Mouse (Mus musculus) testis, adult 2 months (tissue): ENCODE measurements around the gene Wdr60. TPM values are rescaled to one million over a fixed set of nuclear protein-coding genes. Genes with fewer than 3 reads are reported as not detected.

ENCODE experiments used
- H3K27ac ChIP-seq: fragments of 200-500 bp; 2 replicates; pipeline ENCODE4 v1.5.1; 2012; ENCODE audit warnings: low read depth, low read length; ENCODE audit not compliant: control insufficient read depth, insufficient read depth
- H3K27me3 ChIP-seq: fragments of 200-500 bp; 2 replicates; pipeline ENCODE4 v1.6.1; 2012; ENCODE audit warnings: mild to moderate bottlenecking, low read length, moderate library complexity; ENCODE audit not compliant: control insufficient read depth, insufficient read depth
- H3K36me3 ChIP-seq: fragments of 200-500 bp; 2 replicates; pipeline ENCODE4 v1.6.1; 2012; ENCODE audit warnings: mild to moderate bottlenecking, low read length; ENCODE audit not compliant: control insufficient read depth, insufficient read depth
- H3K4me1 ChIP-seq: fragments of 200-500 bp; 2 replicates; pipeline ENCODE4 v1.6.1; 2012; ENCODE audit warnings: low read length; ENCODE audit not compliant: control insufficient read depth, insufficient read depth
- H3K4me3 ChIP-seq: fragments of 200-500 bp; 2 replicates; pipeline ENCODE4 v1.5.1; 2012; ENCODE audit warnings: low read depth, mild to moderate bottlenecking, low read length, moderate library complexity, mixed read lengths; ENCODE audit not compliant: control insufficient read depth
- CTCF ChIP-seq: fragments of 200-500 bp; IDR thresholded peaks from 2 replicates; pipeline ENCODE4 v1.5.1; 2012; ENCODE audit warnings: low read depth, mild to moderate bottlenecking, inconsistent platforms, low read length, moderate library complexity; ENCODE audit not compliant: control insufficient read depth, insufficient read depth, insufficient replicate concordance
- POLR2A ChIP-seq: fragments of 200-500 bp; IDR thresholded peaks from 2 replicates; pipeline ENCODE4 v1.6.1; 2012; ENCODE audit warnings: low read depth, mild to moderate bottlenecking, inconsistent platforms, low read length, moderate library complexity; ENCODE audit not compliant: control insufficient read depth
- polyA plus RNA-seq: library from polyadenylated mRNA; depleted of rRNA; stranded (reverse); fragments of >200 nt; gene quantifications from 2 replicates; pipeline ENCODE4 v1.2.3, GENCODE M21; 2012

Wdr60 gene
- polyA plus RNA-seq, 1 experiment: 44.9 TPM

- no peak for TF ChIP-seq CTCF
- no peak for TF ChIP-seq POLR2A
- Histone ChIP-seq H3K36me3 (no peaks in the 10 kb centered on the region), H3K27me3 (no peaks in the 10 kb centered on the region), H3K4me3 (no peak overlapping the region), H3K27ac (no peak overlapping the region), H3K4me1 (no peaks in the 10 kb centered on the region)
These were observed 1.9 kb upstream of the Wdr60 start for GRCm38 (mm10) chr12:116264756-116265155.

DNA sequence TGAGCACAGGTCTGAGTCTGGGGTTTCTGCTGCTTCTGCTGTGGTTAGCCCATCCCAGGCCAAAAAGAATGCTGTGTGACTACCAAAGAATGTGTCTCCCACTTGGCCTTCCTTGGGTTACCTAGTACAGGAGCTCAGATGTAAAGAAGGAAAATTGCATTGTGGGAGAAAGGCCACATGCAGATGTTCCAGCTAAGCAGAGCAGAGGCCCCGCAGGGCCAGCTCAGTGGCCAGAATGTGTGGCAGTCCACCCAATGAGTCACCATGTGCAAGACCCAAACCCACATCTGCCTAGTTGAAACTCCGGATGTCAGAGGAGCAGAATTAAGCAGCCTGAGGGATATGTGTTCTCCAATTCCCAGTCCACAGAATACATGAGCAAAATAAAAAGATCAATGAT is 4.5 kb downstream of the Wdr60 start:
- Histone ChIP-seq H3K27ac (no peak overlapping the region), H3K27me3 (no peaks in the 10 kb centered on the region), H3K4me1 (peaks cover 3% of the 10 kb centered on the region; the same call in 1 of the 2 replicates), H3K4me3 (no peak overlapping the region), H3K36me3 (peaks cover 2% of the 10 kb centered on the region; the same call in 1 of the 2 replicates)
- TF ChIP-seq CTCF (no peak), POLR2A (no peak)

- H3K36me3 ChIP-seq: peaks cover 2% of the 10 kb centered on the region; the same call in 1 of the 2 replicates
- no peak for TF ChIP-seq CTCF
- no peak for TF ChIP-seq POLR2A
- no peak overlapping the region for H3K4me3 ChIP-seq
- H3K4me1 ChIP-seq: peaks cover 3% of the 10 kb centered on the region; the same call in 1 of the 2 replicates
- H3K27ac ChIP-seq: no peak overlapping the region; the same call in 1 of the 2 replicates
- H3K27me3 ChIP-seq: no peaks in the 10 kb centered on the region
These were observed 7.2 kb downstream of the Wdr60 start for GRCm38 (mm10) chr12:116255636-116256035.

GRCm38 (mm10) chr12:116254652-116255051 is 8.2 kb downstream of the Wdr60 start:
- Histone ChIP-seq H3K27me3 (no peaks in the 10 kb centered on the region), H3K4me1 (peaks cover 3% of the 10 kb centered on the region; the same call in 1 of the 2 replicates), H3K36me3 (peaks cover 2% of the 10 kb centered on the region; the same call in 1 of the 2 replicates), H3K4me3 (no peak overlapping the region), H3K27ac (no peak overlapping the region)
- no peak for TF ChIP-seq CTCF
- TF ChIP-seq POLR2A: no peak

DNA sequence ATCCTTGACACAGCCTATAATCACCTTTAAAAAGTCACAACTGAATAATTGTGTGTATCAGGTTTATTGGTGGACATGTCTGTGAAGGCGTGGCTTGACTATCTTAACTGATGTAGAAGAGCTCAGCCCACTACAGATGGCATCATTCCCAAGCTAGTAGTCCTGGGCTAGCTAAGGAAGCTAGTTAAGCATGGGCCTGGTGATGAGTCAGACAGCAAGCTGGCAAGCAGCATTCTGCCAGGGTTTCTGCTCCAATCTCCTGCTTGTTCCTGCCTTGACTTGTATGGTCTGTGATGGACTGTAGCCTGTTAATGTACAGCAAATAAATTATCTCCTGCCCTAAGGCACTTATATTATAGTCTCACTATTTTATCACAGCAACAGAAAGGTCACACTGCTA is 18.2 kb downstream of the Wdr60 start:
- H3K27ac ChIP-seq: no peak overlapping the region
- no peaks in the 10 kb centered on the region for H3K27me3 ChIP-seq
- H3K4me1 ChIP-seq: no peaks in the 10 kb centered on the region
- TF ChIP-seq CTCF (no peak), POLR2A (no peak)
- no peak overlapping the region for H3K4me3 ChIP-seq
- H3K36me3 ChIP-seq: no peaks in the 10 kb centered on the region; the same call in 1 of the 2 replicates

DNA sequence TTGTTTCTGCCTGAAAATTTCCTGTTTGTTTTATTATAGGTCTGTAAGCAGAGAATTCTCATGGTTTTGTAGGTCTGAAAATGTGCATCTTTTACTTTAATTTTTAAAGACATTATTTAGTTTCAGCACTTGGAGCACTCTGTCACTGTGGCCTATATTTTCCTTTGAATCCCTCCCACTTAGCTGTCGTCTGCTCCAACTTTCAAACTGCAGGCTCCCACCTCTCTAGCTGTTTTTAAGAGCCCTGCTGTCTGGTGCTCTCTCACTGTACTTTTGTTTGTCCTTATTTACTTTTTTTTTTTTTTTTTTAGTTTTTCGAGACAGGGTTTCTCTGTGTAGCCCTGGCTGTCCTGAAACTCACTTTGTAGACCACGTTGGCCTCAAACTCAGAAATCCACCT is 24.0 kb downstream of the Wdr60 start:
- H3K4me1 ChIP-seq: no peaks in the 10 kb centered on the region
- no peak overlapping the region for H3K4me3 ChIP-seq
- H3K27ac ChIP-seq: no peak overlapping the region
- no peaks in the 10 kb centered on the region for H3K27me3 ChIP-seq
- no peaks in the 10 kb centered on the region; the same call in 1 of the 2 replicates for H3K36me3 ChIP-seq
- TF ChIP-seq POLR2A (no peak), CTCF (no peak)

DNA sequence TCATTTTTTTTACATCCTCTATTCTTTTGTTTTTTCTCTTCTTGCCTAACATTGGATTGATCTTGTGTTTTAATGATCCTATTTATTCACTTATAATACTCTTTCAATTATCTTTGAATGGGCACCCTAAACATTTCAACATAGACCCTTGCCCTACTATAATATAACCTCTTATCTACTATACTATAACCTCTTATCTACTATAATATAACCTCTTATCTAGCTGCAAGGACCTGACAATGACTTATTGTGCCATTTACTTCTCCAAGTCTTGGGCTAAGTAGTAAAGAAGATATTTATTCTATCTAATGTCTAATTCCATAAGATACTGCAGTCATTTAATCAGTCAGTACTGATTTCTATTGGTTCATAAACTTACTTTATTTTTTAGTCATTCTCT is 24.5 kb downstream of the Wdr60 start:
- no peaks in the 10 kb centered on the region for H3K4me1 ChIP-seq
- TF ChIP-seq POLR2A (no peak), CTCF (no peak)
- no peak overlapping the region for H3K4me3 ChIP-seq
- H3K27me3 ChIP-seq: no peaks in the 10 kb centered on the region
- no peak overlapping the region for H3K27ac ChIP-seq
- H3K36me3 ChIP-seq: no peaks in the 10 kb centered on the region; the same call in 1 of the 2 replicates

DNA sequence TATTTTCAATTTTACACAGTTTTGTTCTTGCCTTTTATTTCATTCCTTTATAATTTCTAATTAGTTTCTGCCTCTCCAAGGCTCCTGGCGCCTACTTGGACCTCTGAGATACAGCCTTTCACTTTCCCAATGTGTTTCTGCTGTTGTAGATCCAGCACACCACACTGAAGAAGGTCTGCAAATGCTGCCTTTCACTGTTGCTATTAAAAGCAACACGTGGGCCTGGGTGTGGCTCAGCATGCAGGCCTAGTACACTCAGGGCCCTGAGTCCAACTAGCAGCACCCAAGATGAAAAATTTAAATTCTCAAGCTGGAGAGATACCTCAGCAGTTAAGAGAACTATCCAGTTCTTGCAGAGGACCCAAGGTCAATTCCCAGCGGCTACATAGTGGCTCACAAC is 26.2 kb downstream of the Wdr60 start:
- no peaks in the 10 kb centered on the region; the same call in 1 of the 2 replicates for H3K36me3 ChIP-seq
- H3K4me3 ChIP-seq: no peak overlapping the region
- H3K27me3 ChIP-seq: no peaks in the 10 kb centered on the region
- H3K4me1 ChIP-seq: no peaks in the 10 kb centered on the region
- TF ChIP-seq POLR2A: no peak
- no peak overlapping the region for H3K27ac ChIP-seq
